In genomic region chr7:27355745-27356240, GRCm38 (mm10) we compare ENCODE assay signal across 8 mouse cellular contexts. TPM values are rescaled to one million over a fixed set of nuclear protein-coding genes. Genes with fewer than 3 reads are reported as not detected.
DNase-seq lines count a peak whose midpoint lies in the region; ATAC-seq and TF ChIP-seq lines count a peak whose summit lies in the region.

TSS of gene Shkbp1 (minus strand) at chr7:27356019.

- ATAC-seq in CD4-positive, CD25-positive, alpha-beta regulatory T cell, adult 4 months: peak; percentile 94
- ATAC-seq in erythroblast, adult 5-6 weeks (replicated peaks; ENCODE audit: low FRiP score, poor library complexity, severe bottlenecking): peak; percentile 96
- ATAC-seq in kidney, embryonic 14.5 days (ENCODE audit: low FRiP score, low TSS enrichment): peak; percentile 88
- peak; percentile 91 for ATAC-seq in monocyte, adult 5-6 weeks (replicated peaks; ENCODE audit: insufficient number of reproducible peaks, low FRiP score, low TSS enrichment, poor library complexity, severe bottlenecking)

- H3K36me3 ChIP-seq in heart, embryonic 10.5 days: peaks cover 23% of the 10 kb centered on the region
- H3K36me3 ChIP-seq in kidney, embryonic 14.5 days (ENCODE audit: control insufficient read depth, insufficient read depth, low read length): peaks cover 7% of the 10 kb centered on the region
- H3K36me3 ChIP-seq in liver, adult 2 months (ENCODE audit: control insufficient read depth, insufficient read depth, low read length): no peaks in the 10 kb centered on the region
- H3K36me3 ChIP-seq in splenic B cell, adult 2 months (ENCODE audit: control insufficient read depth, insufficient read depth, low read length, poor library complexity, severe bottlenecking): no peaks in the 10 kb centered on the region

- peak within 1 kb of the TSS; percentile 66 for H3K4me2 ChIP-seq in kidney, embryonic 14.5 days (replicated peaks; ENCODE audit: low read depth, low read length)

- TF ChIP-seq CTCF in brain, embryonic 14.5 days (IDR thresholded peaks at IDR 0.05; ENCODE audit: borderline replicate concordance, extremely low read depth, insufficient read depth, insufficient read length): no peak
- no peak for TF ChIP-seq CTCF in liver, adult 2 months (IDR thresholded peaks at IDR 0.05; ENCODE audit: low read depth, low read length)

- no peaks in the 10 kb centered on the region for H3K27me3 ChIP-seq in heart, embryonic 10.5 days (ENCODE audit: insufficient read depth, poor library complexity, severe bottlenecking)
- H3K27me3 ChIP-seq in kidney, embryonic 14.5 days (ENCODE audit: control insufficient read depth, insufficient read depth, low read length): no peaks in the 10 kb centered on the region
- no peaks in the 10 kb centered on the region for H3K27me3 ChIP-seq in liver, adult 2 months (ENCODE audit: control insufficient read depth, insufficient read depth, low read length)
- no peaks in the 10 kb centered on the region for H3K27me3 ChIP-seq in splenic B cell, adult 2 months (ENCODE audit: control insufficient read depth, insufficient read depth, low read length, poor library complexity, severe bottlenecking)

- H3K9me3 ChIP-seq in heart, embryonic 10.5 days: no peaks in the 10 kb centered on the region
- H3K9me3 ChIP-seq in kidney, embryonic 14.5 days (ENCODE audit: control insufficient read depth, low read length): no peaks in the 10 kb centered on the region

- H3K9ac ChIP-seq in kidney, embryonic 14.5 days (ENCODE audit: low read depth, low read length): peak within 1 kb of the TSS; percentile 57
- peak within 1 kb of the TSS; percentile 66 for H3K9ac ChIP-seq in liver, adult 2 months (ENCODE audit: low read depth, low read length)

- H3K4me3 ChIP-seq in heart, embryonic 10.5 days: peak within 1 kb of the TSS; percentile 75
- peak within 1 kb of the TSS; percentile 67 for H3K4me3 ChIP-seq in kidney, embryonic 14.5 days (ENCODE audit: low read length)
- H3K4me3 ChIP-seq in liver, adult 2 months (ENCODE audit: insufficient read depth, low read depth, low read length): peak within 1 kb of the TSS; percentile 86

- peak within 1 kb of the TSS; percentile 89 for H3K27ac ChIP-seq in heart, embryonic 10.5 days
- H3K27ac ChIP-seq in kidney, embryonic 14.5 days (ENCODE audit: low read depth, low read length): peak within 1 kb of the TSS; percentile 90
- H3K27ac ChIP-seq in liver, adult 2 months (replicated peaks; ENCODE audit: insufficient read depth, low read depth, low read length): peak within 1 kb of the TSS; percentile 62

- TF ChIP-seq POLR2A in brain, embryonic 14.5 days (IDR thresholded peaks at IDR 0.05; ENCODE audit: borderline replicate concordance, extremely low read depth, insufficient read depth, insufficient read length, poor library complexity, severe bottlenecking): peak; percentile 24; the same call in 1 of the 2 replicates
- no peak for TF ChIP-seq POLR2A in liver, adult 2 months (IDR thresholded peaks at IDR 0.05; ENCODE audit: extremely low read depth, insufficient read depth, low read length)

- H3K79me2 ChIP-seq in liver, adult 2 months (ENCODE audit: control insufficient read depth, insufficient read depth, low read length): no peaks in the 10 kb centered on the region

- H3K4me1 ChIP-seq in heart, embryonic 10.5 days: peaks cover 32% of the 10 kb centered on the region
- peaks cover 18% of the 10 kb centered on the region for H3K4me1 ChIP-seq in kidney, embryonic 14.5 days (ENCODE audit: control insufficient read depth, insufficient read depth, low read length)
- H3K4me1 ChIP-seq in liver, adult 2 months (ENCODE audit: control insufficient read depth, insufficient read depth, low read length): 0 out of 2 replicates have a peak, but pooled peaks cover 4% of the 10 kb centered on the region

- peak; percentile 96 for DNase-seq in brain, embryonic 14.5 days (ENCODE audit: low read depth)
- DNase-seq in heart, embryonic 10.5 days (ENCODE audit: low spot score): peak; percentile 96
- DNase-seq in liver, adult 2 months (ENCODE audit: extremely low read depth, low read depth, low spot score): peak; percentile 76
- peak; percentile 92 for DNase-seq in splenic B cell, adult 2 months (ENCODE audit: low read depth, low spot score)

- WGBS in heart, embryonic 10.5 days: under 1% methylated on average over 34 of the region's 34 CpGs
- WGBS in kidney, embryonic 14.5 days: under 1% methylated on average over 34 of the region's 34 CpGs
- under 1% methylated on average over 34 of the region's 34 CpGs for WGBS in liver, adult 2 months

RNA-seq across cellular contexts. Expression of gene Shkbp1, which starts in this region (rescaled TPM):
- polyA plus RNA-seq in CD4-positive, CD25-positive, alpha-beta regulatory T cell, adult 4 months (2017; shearing (Covaris generic)): 10 to 100 TPM; 49.2 to 76.0 TPM
- 142 and 232 TPM in 2 replicates for polyA plus RNA-seq in brain, embryonic 14.5 days (2012; rRNA removed)
- 9.0 and 13.3 TPM in 2 replicates for total RNA-seq in erythroblast, adult 5-6 weeks (2015; ENCODE audit: low replicate concordance)
- 3.4 and 10.0 TPM in 2 replicates for total RNA-seq in erythroblast, adult 5-6 weeks (2017; ENCODE audit: low replicate concordance)
- 48.3 and 50.4 TPM in 2 replicates for polyA plus RNA-seq in heart, embryonic 10.5 days (2016; fragmentation: Nextera tagmentation; extraction: Ambion mirVana)
- polyA plus RNA-seq in kidney, embryonic 14.5 days (2014; fragmentation: Nextera tagmentation; extraction: Ambion mirVana): 38.4 and 41.0 TPM in 2 replicates
- 3.6 and 4.4 TPM in 2 replicates for total RNA-seq in liver, adult 2 months (2014; rRNA removed)
- 19.8 and 23.9 TPM in 2 replicates for polyA plus RNA-seq in liver, adult 2 months (2012; rRNA removed)
- total RNA-seq in monocyte, adult 5-6 weeks (2017): 33.3 to 47.0 TPM (median 39.9 TPM) in 3 replicates

Comparison
In these comparisons a context has a peak if more than half of its experiments do, and no peak if none do; other contexts are left out.
1. Peak in every context shown above with its lines: DNase-seq, ATAC-seq, H3K4me3 ChIP-seq and H3K27ac ChIP-seq.